Mouse (Mus musculus) stomach, embryonic 15.5 days (tissue): ENCODE data around the gene Styxl1. TPM values are rescaled to one million over a fixed set of nuclear protein-coding genes. Genes with fewer than 3 reads are reported as not detected.

Experiments used
- ATAC-seq: fragments of 200-750 bp; cut with Nextera tagmentation; 2 replicates; pipeline ENCODE4 v1.8.0; 2017; ENCODE audit warnings: low read depth, moderate number of reproducible peaks, moderate TSS enrichment; ENCODE audit not compliant: insufficient read depth, low FRiP score
- H3K27ac ChIP-seq: fragments of 300-500 bp; sonication (generic); 2 replicates; pipeline ENCODE4 v1.5.1; 2015; ENCODE audit warnings: mild to moderate bottlenecking, inconsistent platforms
- H3K27me3 ChIP-seq: fragments of 300-500 bp; sonication (generic); replicated peaks from 2 replicates; pipeline ENCODE4 v1.6.1; 2015; ENCODE audit warnings: inconsistent platforms
- H3K36me3 ChIP-seq: fragments of 300-500 bp; sonication (generic); 2 replicates; pipeline ENCODE4 v1.6.1; 2015; ENCODE audit warnings: inconsistent platforms
- H3K4me1 ChIP-seq: fragments of 300-500 bp; sonication (generic); 2 replicates; pipeline ENCODE4 v1.6.1; 2015; ENCODE audit warnings: inconsistent platforms
- H3K4me2 ChIP-seq: fragments of 300-500 bp; sonication (generic); 2 replicates; pipeline ENCODE4 v1.6.1; 2015; ENCODE audit warnings: mild to moderate bottlenecking, inconsistent platforms
- H3K4me3 ChIP-seq: fragments of 300-500 bp; sonication (generic); replicated peaks from 2 replicates; pipeline ENCODE4 v1.5.1; 2015; ENCODE audit warnings: inconsistent platforms
- H3K9ac ChIP-seq: fragments of 300-500 bp; sonication (generic); 2 replicates; pipeline ENCODE4 v1.6.1; 2015; ENCODE audit warnings: inconsistent platforms
- H3K9me3 ChIP-seq: fragments of 300-500 bp; sonication (generic); 2 replicates; pipeline ENCODE4 v1.6.1; 2016; ENCODE audit warnings: inconsistent platforms
- WGBS: fragments of 180-500 bp; shearing (Covaris S2); methylation state at CpG from one replicate; pipeline ENCODE4 v1.1.7; 2015; 5-methylcytosine and 5-hydroxymethylcytosine counted together
- polyA plus RNA-seq: library from polyadenylated mRNA; unstranded; fragments of >200 nt; fragmentation: Nextera tagmentation; extraction: Ambion mirVana; gene quantifications from 2 replicates; pipeline ENCODE4 v1.2.1, GENCODE M21; 2015

Gene Styxl1
- polyA plus RNA-seq, 1 experiment from 2014 or later: 0.36 TPM

GRCm38 (mm10) chr5:135733071-135733470 lies 45.1 kb downstream of the Styxl1 start:
- no peak for ATAC-seq
- Histone ChIP-seq H3K9ac (no peak overlapping the region), H3K9me3 (no peaks in the 10 kb centered on the region), H3K4me1 (no peaks in the 10 kb centered on the region), H3K27ac (no peak overlapping the region), H3K36me3 (peaks cover 67% of the 10 kb centered on the region), H3K4me3 (no peak overlapping the region), H3K27me3 (no peaks in the 10 kb centered on the region), H3K4me2 (no peak overlapping the region)
- 83% methylated on average over 4 of the region's 4 CpGs for WGBS

GRCm38 (mm10) chr5:135731322-135731721 lies 46.9 kb downstream of the Styxl1 start:
- H3K4me2 ChIP-seq: no peak overlapping the region
- ATAC-seq: no peak
- H3K27ac ChIP-seq: no peak overlapping the region
- H3K36me3 ChIP-seq: peaks cover 64% of the 10 kb centered on the region
- no peaks in the 10 kb centered on the region for H3K9me3 ChIP-seq
- no peak overlapping the region for H3K4me3 ChIP-seq
- H3K4me1 ChIP-seq: peaks cover 10% of the 10 kb centered on the region; the same call in 1 of the 2 replicates
- H3K27me3 ChIP-seq: no peaks in the 10 kb centered on the region
- WGBS: 94% methylated on average over 16 of the region's 16 CpGs
- H3K9ac ChIP-seq: no peak overlapping the region

GRCm38 (mm10) chr5:135730916-135731315 lies 47.3 kb downstream of the Styxl1 start:
- Histone ChIP-seq H3K4me1 (peaks cover 14% of the 10 kb centered on the region), H3K27ac (no peak overlapping the region), H3K27me3 (no peaks in the 10 kb centered on the region), H3K4me3 (no peak overlapping the region), H3K4me2 (no peak overlapping the region), H3K9me3 (no peaks in the 10 kb centered on the region), H3K36me3 (peaks cover 64% of the 10 kb centered on the region), H3K9ac (no peak overlapping the region)
- whole genome bisulfite sequencing: 89% methylated on average over 10 of the region's 10 CpGs
- ATAC-seq: no peak

DNA sequence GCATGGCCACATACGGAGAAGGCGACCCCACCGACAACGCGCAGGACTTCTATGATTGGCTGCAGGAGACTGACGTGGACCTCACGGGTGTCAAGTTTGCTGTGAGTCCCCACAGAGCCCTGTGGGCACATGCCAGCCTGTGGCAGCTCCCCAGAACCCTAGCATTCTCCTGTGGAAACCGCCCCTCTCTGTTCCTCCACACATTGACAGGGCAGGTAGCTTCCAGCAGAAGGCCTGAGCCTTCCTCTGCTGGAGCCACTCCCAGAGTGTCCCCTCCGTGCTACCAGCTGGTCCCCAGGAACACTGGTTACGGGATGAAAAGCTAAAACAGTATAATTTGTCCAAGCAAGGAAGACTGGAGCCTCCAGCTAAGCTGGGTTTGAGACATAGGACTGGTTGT lies 47.9 kb downstream of the Styxl1 start:
- Histone ChIP-seq H3K9ac (no peak overlapping the region), H3K27me3 (no peaks in the 10 kb centered on the region), H3K4me2 (no peak overlapping the region), H3K4me3 (no peak overlapping the region), H3K4me1 (peaks cover 20% of the 10 kb centered on the region), H3K27ac (no peak overlapping the region), H3K9me3 (no peaks in the 10 kb centered on the region), H3K36me3 (peaks cover 62% of the 10 kb centered on the region)
- no peak for ATAC-seq
- 95% methylated on average over 10 of the region's 10 CpGs for WGBS

GRCm38 (mm10) chr5:135729351-135729750 lies 48.8 kb downstream of the Styxl1 start:
- peaks cover 52% of the 10 kb centered on the region for H3K36me3 ChIP-seq

DNA sequence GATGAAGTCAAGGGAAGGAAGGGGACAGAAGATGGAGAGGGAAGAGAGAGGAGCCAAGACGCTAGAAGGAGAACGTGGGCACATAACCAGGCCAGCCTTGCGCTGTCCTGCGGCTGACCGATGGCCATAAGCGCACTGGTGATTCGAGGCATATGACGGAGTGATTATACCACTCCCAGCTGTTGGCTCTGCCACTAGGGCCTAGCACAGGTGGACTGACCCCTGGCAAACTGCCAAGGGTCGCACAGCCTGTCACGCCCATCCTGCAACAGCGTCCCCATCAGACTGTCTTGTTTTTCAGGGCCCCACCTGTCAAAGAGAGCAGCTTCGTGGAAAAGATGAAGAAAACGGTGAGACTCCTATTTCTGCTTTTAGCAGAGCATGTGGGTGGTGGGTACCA lies 49.8 kb downstream of the Styxl1 start:
- Histone ChIP-seq H3K9ac (no peak overlapping the region), H3K4me1 (peaks cover 34% of the 10 kb centered on the region), H3K27me3 (no peaks in the 10 kb centered on the region), H3K9me3 (no peaks in the 10 kb centered on the region), H3K4me3 (no peak overlapping the region), H3K4me2 (no peak overlapping the region), H3K36me3 (peaks cover 43% of the 10 kb centered on the region), H3K27ac (no peak overlapping the region)
- no peak for ATAC-seq
- 88% methylated on average over 13 of the region's 13 CpGs for WGBS

More at GRCm38 (mm10) chr5:135729351-135729750, 48.8 kb downstream of the Styxl1 start:
- no peak overlapping the region for H3K9ac ChIP-seq
- WGBS: 90% methylated on average over 13 of the region's 13 CpGs
- H3K4me2 ChIP-seq: no peak overlapping the region
- H3K4me3 ChIP-seq: no peak overlapping the region
- peaks cover 29% of the 10 kb centered on the region for H3K4me1 ChIP-seq
- no peak overlapping the region for H3K27ac ChIP-seq
- ATAC-seq: no peak
- no peaks in the 10 kb centered on the region for H3K9me3 ChIP-seq
- H3K27me3 ChIP-seq: no peaks in the 10 kb centered on the region

DNA sequence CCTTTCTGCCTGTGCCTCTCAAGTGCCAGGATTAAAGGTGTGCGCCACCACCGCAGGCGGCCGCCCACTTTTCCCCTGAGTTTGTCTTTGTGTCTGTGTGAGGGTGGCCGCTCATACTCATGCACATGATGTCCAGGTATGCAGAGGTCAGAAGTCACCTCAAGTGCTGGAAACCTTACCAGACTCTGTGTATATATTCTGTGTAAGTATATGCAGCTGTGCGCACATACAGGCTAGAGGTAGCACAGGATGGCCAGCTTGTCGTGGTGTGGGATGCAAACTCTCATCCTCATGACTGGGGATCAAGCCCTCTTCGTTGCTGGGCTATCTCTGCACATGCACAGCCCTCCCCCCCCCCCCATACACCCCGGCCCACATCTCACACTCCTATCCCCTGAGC lies 50.3 kb downstream of the Styxl1 start:
- H3K9me3 ChIP-seq: no peaks in the 10 kb centered on the region
- ATAC-seq: no peak
- H3K27me3 ChIP-seq: no peaks in the 10 kb centered on the region
- WGBS: 87% methylated on average over 9 of the region's 9 CpGs
- H3K4me2 ChIP-seq: no peak overlapping the region
- H3K4me3 ChIP-seq: no peak overlapping the region
- no peak overlapping the region for H3K27ac ChIP-seq
- peaks cover 38% of the 10 kb centered on the region for H3K36me3 ChIP-seq
- peaks cover 34% of the 10 kb centered on the region for H3K4me1 ChIP-seq
- no peak overlapping the region for H3K9ac ChIP-seq

GRCm38 (mm10) chr5:135726641-135727346 lies 51.4 kb downstream of the Styxl1 start:
- no peak for ATAC-seq
- Histone ChIP-seq H3K9me3 (no peaks in the 10 kb centered on the region), H3K9ac (no peak overlapping the region), H3K4me3 (no peak overlapping the region), H3K4me2 (peak overlapping the region; percentile 51; the same call in 1 of the 2 replicates), H3K27me3 (no peaks in the 10 kb centered on the region), H3K4me1 (peaks cover 34% of the 10 kb centered on the region), H3K27ac (no peak overlapping the region), H3K36me3 (peaks cover 27% of the 10 kb centered on the region)
- 77% methylated on average over 2 of the region's 2 CpGs for WGBS

DNA sequence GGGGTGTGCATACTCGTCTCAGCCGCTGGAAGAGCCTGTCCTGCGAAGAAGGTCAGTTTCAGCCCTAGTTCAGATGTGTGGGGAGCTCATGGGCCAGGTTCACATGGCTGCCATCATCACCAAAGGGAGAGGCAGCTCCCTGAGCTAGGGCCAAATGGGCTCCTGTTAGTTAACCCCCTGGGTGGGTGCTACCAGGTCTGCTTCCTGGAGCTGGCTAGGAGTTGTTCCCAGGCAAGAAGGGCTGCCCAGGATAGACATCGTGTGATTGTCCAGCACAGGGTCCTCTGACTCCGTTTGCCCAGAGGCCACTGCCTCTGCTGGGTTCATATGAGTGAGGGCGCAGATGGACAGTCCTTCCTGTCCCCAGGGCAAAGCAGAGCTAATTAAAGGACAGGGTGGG lies 52.2 kb downstream of the Styxl1 start:
- Histone ChIP-seq H3K4me2 (peak overlapping the region; percentile 51), H3K9me3 (no peaks in the 10 kb centered on the region), H3K4me3 (peak overlapping the region; percentile 11), H3K4me1 (peaks cover 34% of the 10 kb centered on the region), H3K36me3 (peaks cover 21% of the 10 kb centered on the region; the same call in 1 of the 2 replicates), H3K27ac (peak overlapping the region; percentile 70), H3K27me3 (no peaks in the 10 kb centered on the region), H3K9ac (no peak overlapping the region)
- no peak for ATAC-seq
- 40% methylated on average over 6 of the region's 6 CpGs for WGBS

- Histone ChIP-seq H3K4me2 (peak overlapping the region; percentile 51), H3K27me3 (no peaks in the 10 kb centered on the region), H3K36me3 (peaks cover 16% of the 10 kb centered on the region; the same call in 1 of the 2 replicates), H3K9ac (no peak overlapping the region), H3K4me3 (peak overlapping the region; percentile 11), H3K9me3 (no peaks in the 10 kb centered on the region), H3K27ac (peak overlapping the region; percentile 70), H3K4me1 (peaks cover 34% of the 10 kb centered on the region)
- WGBS: 19% methylated on average over 8 of the region's 8 CpGs
- peak; percentile 74; the same call in 1 of the 2 replicates for ATAC-seq
Observed at GRCm38 (mm10) chr5:135725391-135725841, 52.8 kb downstream of the Styxl1 start.

DNA sequence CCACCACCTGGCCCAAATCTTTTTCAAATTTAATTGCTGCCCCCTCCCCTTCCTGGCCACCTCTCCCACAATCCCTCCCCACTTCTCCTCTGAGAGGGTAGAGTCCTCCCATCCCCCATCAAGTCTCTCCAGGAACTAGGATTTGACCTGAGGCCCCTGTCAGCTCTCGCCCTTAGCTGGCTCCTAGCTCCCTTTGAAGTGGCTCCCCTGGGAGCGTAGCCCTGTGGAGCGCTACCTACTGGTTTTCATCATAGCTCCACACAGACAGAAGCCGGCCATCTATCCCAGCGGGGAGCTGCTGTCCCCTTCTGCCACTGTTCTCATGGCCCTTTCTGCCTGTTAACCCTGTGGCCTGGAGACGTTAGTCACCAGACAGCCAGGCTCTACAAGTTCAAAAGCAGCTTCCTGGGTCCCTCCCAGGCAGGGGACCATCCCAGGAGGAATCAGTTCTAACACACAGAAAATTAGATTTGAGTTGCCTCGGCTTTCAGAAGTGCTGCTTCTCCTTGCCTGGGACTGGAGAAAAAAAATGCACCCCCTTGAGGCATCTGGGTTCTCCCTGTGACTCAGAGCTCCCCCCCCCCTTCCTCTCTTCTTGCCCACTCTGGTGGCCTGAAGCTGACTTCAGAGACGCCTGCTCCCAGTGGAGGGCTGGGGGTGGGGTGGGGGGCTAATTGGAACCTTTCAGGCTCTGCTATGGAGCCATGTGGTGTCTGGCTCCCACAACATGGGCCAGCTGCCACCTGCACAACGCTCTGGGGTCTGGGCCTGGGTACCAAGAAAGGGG lies 53.5 kb downstream of the Styxl1 start:
- no peaks in the 10 kb centered on the region for H3K27me3 ChIP-seq
- H3K36me3 ChIP-seq: 0 out of 2 replicates have a peak, but pooled peaks cover 10% of the 10 kb centered on the region
- no peaks in the 10 kb centered on the region for H3K9me3 ChIP-seq
- peaks cover 34% of the 10 kb centered on the region for H3K4me1 ChIP-seq
- peak overlapping the region; percentile 51 for H3K4me2 ChIP-seq
- peak overlapping the region; percentile 70 for H3K27ac ChIP-seq
- WGBS: 28% methylated on average over 9 of the region's 9 CpGs
- H3K9ac ChIP-seq: no peak overlapping the region
- no peak overlapping the region; the same call in 1 of the 2 replicates for H3K4me3 ChIP-seq
- no peak for ATAC-seq
